Mouse (Mus musculus) neural tube, embryonic 14.5 days (tissue): Measurements from ENCODE around the gene Lage3. TPM values are rescaled to one million over a fixed set of nuclear protein-coding genes. Genes with fewer than 3 reads are reported as not detected.

Experiments
- ATAC-seq: fragments of 200-750 bp; cut with Nextera tagmentation; 2 replicates; pipeline ENCODE4 v1.8.0; 2017; ENCODE audit warnings: low read depth, mild to moderate bottlenecking, moderate TSS enrichment, moderate library complexity
- H3K27ac ChIP-seq: fragments of 300-500 bp; sonication (generic); 2 replicates; pipeline ENCODE4 v1.5.1; 2014; ENCODE audit warnings: low read depth, mild to moderate bottlenecking, control low read depth, low read length, moderate library complexity, mixed read lengths
- H3K27me3 ChIP-seq: fragments of 300-500 bp; sonication (generic); 2 replicates; pipeline ENCODE4 v1.6.1; 2014; ENCODE audit warnings: low read length; ENCODE audit not compliant: control insufficient read depth, insufficient read depth
- H3K36me3 ChIP-seq: fragments of 300-500 bp; sonication (generic); 2 replicates; pipeline ENCODE4 v1.6.1; 2014; ENCODE audit warnings: low read length, mixed read lengths; ENCODE audit not compliant: control insufficient read depth, insufficient read depth
- H3K4me1 ChIP-seq: fragments of 300-500 bp; sonication (generic); 2 replicates; pipeline ENCODE4 v1.6.1; 2014; ENCODE audit warnings: low read length; ENCODE audit not compliant: control insufficient read depth, insufficient read depth
- H3K4me2 ChIP-seq: fragments of 300-500 bp; sonication (generic); 2 replicates; pipeline ENCODE4 v1.6.1; 2014; ENCODE audit warnings: mild to moderate bottlenecking, low read depth, low read length, control low read depth
- H3K4me3 ChIP-seq: fragments of 300-500 bp; sonication (generic); 2 replicates; pipeline ENCODE4 v1.5.1; 2014; ENCODE audit warnings: low read depth, low read length, control low read depth, mixed read lengths
- H3K9ac ChIP-seq: fragments of 300-500 bp; sonication (generic); replicated peaks from 2 replicates; pipeline ENCODE4 v1.6.1; 2014; ENCODE audit warnings: low read depth, mild to moderate bottlenecking, control low read depth, low read length, mixed read lengths
- H3K9me3 ChIP-seq: fragments of 300-500 bp; sonication (generic); 2 replicates; pipeline ENCODE4 v1.6.1; 2016; ENCODE audit warnings: low read length; ENCODE audit not compliant: control insufficient read depth
- WGBS: fragments of 180-500 bp; shearing (Covaris S2); extraction: QIAGEN DNeasy Blood & Tissue Kit; methylation state at CpG from one replicate; pipeline ENCODE4 v1.1.7; 2014; 5-methylcytosine and 5-hydroxymethylcytosine counted together
- microRNA-seq: library from miRNA; unstranded; fragments of <30 nt; microRNA quantifications from one replicate; pipeline ENCODE4, GENCODE M21; 2016
- polyA plus RNA-seq: library from polyadenylated mRNA; unstranded; fragments of >200 nt; fragmentation: Nextera tagmentation; extraction: Ambion mirVana; gene quantifications from 2 replicates; pipeline ENCODE4 v1.2.1, GENCODE M21; 2014

The Lage3 gene
- polyA plus RNA-seq, 1 experiment from 2014 or later = 73.3 TPM

DNA sequence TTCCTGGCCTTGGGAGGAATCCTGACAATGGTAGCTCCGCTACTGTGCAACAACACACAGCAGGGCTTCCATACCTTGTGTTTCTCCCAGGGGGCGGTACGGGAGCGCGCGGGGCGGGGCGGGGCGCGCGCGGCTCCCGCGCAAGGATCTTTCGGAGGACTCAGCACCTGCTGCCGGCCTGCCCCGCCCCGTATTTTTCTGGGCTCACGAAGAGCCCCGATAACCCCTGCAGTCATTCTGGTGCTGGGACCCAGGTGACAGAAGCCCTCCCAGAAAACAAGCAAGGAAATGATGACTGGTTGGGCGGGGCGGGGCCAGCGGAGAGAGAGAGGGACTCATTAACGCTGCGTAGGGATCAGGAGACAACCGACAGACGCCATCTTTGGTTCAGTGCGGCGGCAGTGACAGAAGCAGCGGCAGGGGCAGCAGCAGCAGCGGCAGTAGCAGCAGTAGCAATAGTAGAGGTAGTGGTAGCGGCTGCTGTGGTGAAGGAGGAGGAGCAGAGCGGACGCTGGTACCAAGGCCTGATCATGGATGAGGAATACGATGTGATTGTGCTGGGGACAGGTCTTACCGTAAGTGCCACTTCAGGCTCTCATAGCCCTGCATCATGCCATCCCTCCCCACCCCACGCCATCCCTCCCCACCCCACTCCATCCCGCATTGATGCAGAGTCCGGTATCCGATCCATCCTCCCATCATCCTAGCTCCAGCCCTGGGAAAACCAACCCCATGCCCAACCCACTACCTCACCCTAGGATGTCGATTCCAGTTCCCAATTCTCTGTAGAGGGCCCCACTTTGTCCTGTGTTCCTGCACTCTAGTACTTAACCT, 48.3 kb downstream of the Lage3 start, which contains the start of gene Gdi1:
Gdi1 (plus strand) TSS at position 132 of the 834 bp plus-strand sequence.
- H3K4me2 ChIP-seq = peak within 1 kb of the TSS; percentile 63
- ATAC-seq = peak; percentile 83
- H3K4me3 ChIP-seq = peak within 1 kb of the TSS; percentile 35
- H3K9ac ChIP-seq = peak within 1 kb of the TSS; percentile 58
- no peaks in the 10 kb centered on the region; the same call in 1 of the 2 replicates for H3K4me1 ChIP-seq
- no peaks in the 10 kb centered on the region for H3K27me3 ChIP-seq
- no peaks in the 10 kb centered on the region for H3K9me3 ChIP-seq
- 17% methylated on average over 40 of the region's 41 CpGs for WGBS
- peaks cover 22% of the 10 kb centered on the region for H3K36me3 ChIP-seq
- peak within 1 kb of the TSS; percentile 96 for H3K27ac ChIP-seq

Small RNA genes within 50 kb of the gene (microRNA-seq; reads per million reads assigned to microRNA genes)
- not detected for gene Mir7092

Other genes with a start within 250 kb of the Lage3 start
- not detected in 2 replicates for gene Opn1mw, start 226.2 kb downstream of the Lage3 start, polyA plus RNA-seq
- 16.3 and 16.4 TPM in 2 replicates for gene Mecp2, start 218.3 kb downstream of the Lage3 start, polyA plus RNA-seq
- gene Tex28, start 185.8 kb downstream of the Lage3 start, polyA plus RNA-seq = not detected in 2 replicates
- gene Tktl1, start 176.4 kb downstream of the Lage3 start, polyA plus RNA-seq = 0.10 and 0.16 TPM in 2 replicates
- 63.0 and 121 TPM in 2 replicates for gene Flna, start 103.8 kb downstream of the Lage3 start, polyA plus RNA-seq
- gene Emd, start 98.9 kb downstream of the Lage3 start, polyA plus RNA-seq = 12.6 and 17.0 TPM in 2 replicates
- gene Rpl10, start 82.8 kb downstream of the Lage3 start, polyA plus RNA-seq = 476 and 568 TPM in 2 replicates
- gene Taz, start 71.7 kb downstream of the Lage3 start, polyA plus RNA-seq = 62.0 and 65.8 TPM in 2 replicates
- gene Dnase1l1, start 71.3 kb downstream of the Lage3 start, polyA plus RNA-seq = 3.7 and 4.1 TPM in 2 replicates
- 213 and 279 TPM in 2 replicates for gene Atp6ap1, start 56.5 kb downstream of the Lage3 start, polyA plus RNA-seq
- 761 and 960 TPM in 2 replicates for gene Gdi1, start 48.6 kb downstream of the Lage3 start, polyA plus RNA-seq
- 50.4 and 52.5 TPM in 2 replicates for gene Fam50a, start 40.6 kb downstream of the Lage3 start, polyA plus RNA-seq
- gene Plxna3, start 24.6 kb downstream of the Lage3 start, polyA plus RNA-seq = 42.5 and 47.1 TPM in 2 replicates
- gene Ubl4a, start 19.6 kb upstream of the Lage3 start, polyA plus RNA-seq = 70.3 and 73.7 TPM in 2 replicates
- gene Slc10a3, start 19.7 kb upstream of the Lage3 start, polyA plus RNA-seq = 6.9 and 7.8 TPM in 2 replicates
- 36.4 and 37.1 TPM in 2 replicates for gene Fam3a, start 39.7 kb upstream of the Lage3 start, polyA plus RNA-seq
- 18.3 and 19.2 TPM in 2 replicates for gene Ikbkg, start 39.7 kb upstream of the Lage3 start, polyA plus RNA-seq
- gene G6pdx, start 75.6 kb upstream of the Lage3 start, polyA plus RNA-seq = 53.4 and 57.2 TPM in 2 replicates
- not detected in 2 replicates for gene Gm6880, start 127.8 kb upstream of the Lage3 start, polyA plus RNA-seq
- gene Olfr1326-ps1, start 221.3 kb upstream of the Lage3 start, polyA plus RNA-seq = not detected in 2 replicates
- not detected in 2 replicates for gene Olfr1325, start 239.1 kb upstream of the Lage3 start, polyA plus RNA-seq